Comparison of ENCODE assay signal across 8 mouse cellular contexts in the genomic region with DNA sequence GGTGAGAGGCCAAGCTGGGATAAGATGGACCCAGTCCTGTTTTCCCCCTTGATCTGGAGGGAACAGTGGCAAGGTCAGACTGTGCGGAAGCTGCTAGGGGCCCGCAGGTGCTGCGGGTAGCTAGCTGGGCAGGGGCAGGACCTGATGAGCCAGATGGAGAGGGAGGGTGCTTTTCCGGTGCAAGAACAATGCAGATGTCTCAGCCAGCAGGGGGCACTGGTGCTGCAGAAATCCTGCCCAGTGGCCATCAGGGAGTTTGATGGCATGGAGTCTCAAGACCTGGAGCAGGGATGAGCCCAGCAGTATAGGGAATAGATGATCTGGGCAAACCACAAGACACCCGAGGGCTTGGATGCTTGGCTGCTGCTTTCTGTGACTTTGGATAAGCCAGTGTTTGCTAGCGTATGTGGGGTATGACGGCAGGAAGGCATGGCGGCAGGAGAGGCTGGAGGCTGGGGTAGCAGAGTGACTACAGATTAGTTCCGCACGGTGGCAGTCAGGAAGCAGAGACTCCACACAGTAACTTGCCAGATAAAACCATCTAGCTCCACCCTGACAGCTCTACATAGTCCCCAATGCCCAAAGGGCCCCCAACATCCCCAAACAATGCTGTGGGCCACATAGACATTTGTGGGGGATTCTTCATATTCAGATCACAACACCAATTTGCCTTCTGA. TPM values are rescaled to one million over a fixed set of nuclear protein-coding genes. Genes with fewer than 3 reads are reported as not detected.
DNase-seq lines count a peak whose midpoint lies in the region; ATAC-seq lines count a peak whose summit lies in the region.

No protein-coding gene starts in this region.

- no peak for ATAC-seq in CD4-positive, CD25-positive, alpha-beta regulatory T cell, adult 4 months

- peak; percentile 39 for DNase-seq in CD4-positive, CD25-positive, alpha-beta regulatory T cell, adult 2 months (ENCODE audit: low read depth, low spot score)
- peak; percentile 88 for DNase-seq in ZHBTc4 (ENCODE audit: low read depth, low spot score)
- peak; percentile 81 for DNase-seq in embryo, embryonic 10 days (ENCODE audit: low spot score)
- DNase-seq in gastrocnemius, postnatal 25 days = peak; percentile 35
- DNase-seq in layer of hippocampus, postnatal 14 days (ENCODE audit: low spot score in 2 of 2) = peak; percentile 69 to 70
- peak; percentile 72 for DNase-seq in mesoderm, embryonic 11.5 days (ENCODE audit: low read depth, low spot score)
- peak; percentile 38 for DNase-seq in skeletal muscle tissue, adult 2 months (ENCODE audit: low read depth, low spot score)

RNA-seq across cellular contexts. Expression of a gene that starts 55.0 kb away (rescaled TPM):
- not detected for polyA plus RNA-seq in CD4-positive, CD25-positive, alpha-beta regulatory T cell, adult 4 months (2017; shearing (Covaris generic))
- not detected for total RNA-seq in gastrocnemius, postnatal 25 days (2021)
- not detected for total RNA-seq in layer of hippocampus, postnatal 14 days (2021)

Comparison
In these comparisons a context has a peak if more than half of its experiments do, and no peak if none do; other contexts are left out.
1. DNase-seq: peak in every context shown above with its lines; median percentile 88 in ZHBTc4; 81 in embryo, embryonic 10 days; 72 in mesoderm, embryonic 11.5 days; 70 in layer of hippocampus, postnatal 14 days; 39 in CD4-positive, CD25-positive, alpha-beta regulatory T cell, adult 2 months; 38 in skeletal muscle tissue, adult 2 months; 35 in gastrocnemius, postnatal 25 days.